Mouse (Mus musculus) CD8-positive naive resting alpha-beta T cell, adult 57 days (primary cell): Measurements from ENCODE around the gene Mtmr10. TPM values are rescaled to one million over a fixed set of nuclear protein-coding genes. Genes with fewer than 3 reads are reported as not detected.

Experiments used
- total RNA-seq: library from RNA; stranded (reverse); gene quantifications from one replicate; pipeline ENCODE4 v1.2.4, GENCODE M21; 2023

The Mtmr10 gene
- 16.3 TPM for total RNA-seq

GRCm38 (mm10) chr7:64287414-64288091 lies at the start of gene Mtmr10:
Gene Mtmr10 (plus strand): TSS chr7:64287653.

DNA sequence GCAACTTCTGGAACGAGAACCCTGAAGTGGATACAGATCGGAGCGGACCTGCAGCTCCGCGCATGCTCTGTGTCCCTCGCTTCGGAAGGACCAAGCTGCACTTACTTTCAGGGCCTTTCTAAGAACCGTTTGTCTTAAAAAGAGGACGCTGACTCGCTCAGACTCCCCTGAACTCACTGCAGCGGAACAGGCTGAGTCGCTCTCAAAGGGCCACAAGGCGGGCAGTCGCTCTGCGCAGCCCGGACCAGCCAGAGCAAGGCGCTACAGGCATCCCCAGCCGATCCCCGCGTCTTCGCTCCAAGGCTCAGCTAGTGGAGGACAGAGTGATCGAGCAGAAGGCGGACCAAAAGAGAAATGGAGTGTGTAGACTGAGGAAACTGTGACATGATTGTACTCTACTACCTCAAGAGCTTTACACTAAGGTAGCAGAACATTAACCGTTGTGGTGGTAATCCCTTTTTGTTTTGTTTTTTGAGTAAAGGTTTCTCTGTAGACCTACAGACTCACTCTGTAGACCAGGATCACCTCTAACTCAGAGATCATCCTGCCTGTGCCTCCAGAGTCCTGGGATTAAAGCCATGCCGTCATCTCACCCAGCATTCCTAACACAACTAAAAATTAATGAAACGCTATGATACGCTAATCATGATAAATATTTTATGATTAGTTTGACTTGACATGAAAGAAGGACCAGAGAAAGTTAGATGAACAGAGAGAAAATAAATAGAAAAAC lies 86.5 kb downstream of the Mtmr10 start, which contains the start of gene Fan1:
Gene Fan1, minus strand, starts transcription at position 266 of the 733 bp plus-strand sequence.

Other genes with a start within 250 kb of the Mtmr10 start
- 28.4 TPM for gene Trpm1, start 133.8 kb upstream of the Mtmr10 start, total RNA-seq
- 13.6 TPM for gene Fan1, start 86.4 kb downstream of the Mtmr10 start, total RNA-seq
- gene Mphosph10, start 104.6 kb downstream of the Mtmr10 start, total RNA-seq = 51.7 TPM
- 16.6 TPM for gene Mcee, start 105.0 kb downstream of the Mtmr10 start, total RNA-seq
- not detected for gene Apba2, start 214.1 kb downstream of the Mtmr10 start, total RNA-seq